Mouse (Mus musculus): Measurements from ENCODE around the gene Ephx1. TPM values are rescaled to one million over a fixed set of nuclear protein-coding genes. Genes with fewer than 3 reads are reported as not detected.

Ephx1 gene
- 125 TPM for polyA plus RNA-seq (2017; shearing (Covaris generic))

GRCm38 (mm10) chr1:181020756-181021487, at the start of gene Ephx1:
Gene Ephx1, minus strand, starts transcription at chr1:181020904.

GRCm38 (mm10) chr1:181050937-181051336, 30.2 kb upstream of the Ephx1 start, which contains the start of gene 9130409I23Rik:
Gene 9130409I23Rik, plus strand, starts transcription at chr1:181051237.

GRCm38 (mm10) chr1:180942166-180943031, 78.3 kb downstream of the Ephx1 start, which contains the start of gene Tmem63a:
Gene Tmem63a, plus strand, starts transcription at chr1:180942344.

GRCm38 (mm10) chr1:180934467-180935419, 86.0 kb downstream of the Ephx1 start, which contains the start of gene Lefty1:
Gene Lefty1, plus strand, starts transcription at chr1:180935022.

Other genes with a start within 250 kb of the Ephx1 start
- 1,299 TPM for gene H3f3a, start 207.0 kb downstream of the Ephx1 start, polyA plus RNA-seq (2017; shearing (Covaris generic))
- gene Sde2, start 169.8 kb downstream of the Ephx1 start, polyA plus RNA-seq (2017; shearing (Covaris generic)): 80.3 TPM
- not detected for gene Lefty2, start 127.8 kb downstream of the Ephx1 start, polyA plus RNA-seq (2017; shearing (Covaris generic))
- gene Pycr2, start 116.6 kb downstream of the Ephx1 start, polyA plus RNA-seq (2017; shearing (Covaris generic)): 163 TPM
- 0.78 TPM for gene Lefty1, start 85.9 kb downstream of the Ephx1 start, polyA plus RNA-seq (2017; shearing (Covaris generic))
- gene Tmem63a, start 78.6 kb downstream of the Ephx1 start, polyA plus RNA-seq (2017; shearing (Covaris generic)): 59.2 TPM
- not detected for gene 9130409I23Rik, start 30.3 kb upstream of the Ephx1 start, polyA plus RNA-seq (2017; shearing (Covaris generic))
- 26.7 TPM for gene Nvl, start 123.3 kb upstream of the Ephx1 start, polyA plus RNA-seq (2017; shearing (Covaris generic))
- gene Cnih4, start 123.8 kb upstream of the Ephx1 start, polyA plus RNA-seq (2017; shearing (Covaris generic)): 46.0 TPM
- 102 TPM for gene Wdr26, start 191.1 kb upstream of the Ephx1 start, polyA plus RNA-seq (2017; shearing (Covaris generic))

All from naive thymus-derived CD4-positive, alpha-beta T cell, adult 5 months (primary cell).